8 mouse cellular contexts compared by ENCODE assay signal in the genomic region with DNA sequence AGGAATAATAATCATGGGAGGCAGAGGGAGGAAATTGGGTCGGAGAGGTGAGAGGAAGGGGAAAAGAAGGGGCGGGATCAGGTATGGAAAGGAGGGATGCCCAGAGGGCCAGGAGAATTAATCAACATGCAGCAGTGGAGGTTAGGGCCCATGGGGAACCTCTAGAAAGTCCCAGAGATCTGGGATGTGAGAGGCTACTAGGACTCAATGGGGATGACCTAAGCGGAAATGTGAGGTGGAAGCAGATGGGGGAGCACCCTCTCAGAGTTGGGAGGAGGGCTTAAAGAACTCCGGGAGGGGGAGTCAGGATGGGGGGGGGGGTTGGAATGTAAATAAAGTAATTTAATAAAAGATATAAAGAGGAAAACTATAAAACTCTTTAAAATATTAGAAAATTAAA. TPM values are rescaled to one million over a fixed set of nuclear protein-coding genes. Genes with fewer than 3 reads are reported as not detected.
A peak's percentile ranks its signal among the peaks of the same experiment; 100 is the strongest.
DNase-seq lines count a peak whose midpoint lies in the region; ATAC-seq and TF ChIP-seq lines count a peak whose summit lies in the region.
"Had no signal": no experiment of that assay in that cellular context is flagged by ENCODE, and none has a peak within 500 bp of the region (broad histone marks: within the 10 kb centered on the region; RNA-seq: fewer than 3 reads in every experiment).

No protein-coding gene starts in this region.

- no peak overlapping the region for H3K27ac ChIP-seq in layer of hippocampus, adult 2 months
- H3K27ac ChIP-seq in forebrain, embryonic 15.5 days (replicated peaks), result no peak overlapping the region
- no peak overlapping the region for H3K27ac ChIP-seq in midbrain, embryonic 15.5 days

- 75% methylated on average over 4 of the region's 4 CpGs for WGBS in forebrain, embryonic 15.5 days
- 84% methylated on average over 4 of the region's 4 CpGs for WGBS in midbrain, embryonic 15.5 days

- no peak for ATAC-seq in forebrain, embryonic 15.5 days (replicated peaks)
- ATAC-seq in midbrain, embryonic 15.5 days (replicated peaks), result no peak

- H3K4me3 ChIP-seq in layer of hippocampus, adult 2 months, result peak overlapping the region; percentile 95
- H3K4me3 ChIP-seq in forebrain, embryonic 15.5 days, result no peak overlapping the region
- no peak overlapping the region; the same call in 1 of the 2 replicates for H3K4me3 ChIP-seq in midbrain, embryonic 15.5 days

- TF ChIP-seq CTCF in layer of hippocampus, adult 2 months (conservative IDR thresholded peaks at IDR 0.05), result no peak

- H3K36me3 ChIP-seq in forebrain, embryonic 15.5 days, result peaks cover 9% of the 10 kb centered on the region
- peaks cover under 1% of the 10 kb centered on the region; the same call in 1 of the 2 replicates for H3K36me3 ChIP-seq in midbrain, embryonic 15.5 days (replicated peaks)

- no peak overlapping the region for H3K9ac ChIP-seq in forebrain, embryonic 15.5 days (replicated peaks)
- H3K9ac ChIP-seq in midbrain, embryonic 15.5 days, result no peak overlapping the region

- no peaks in the 10 kb centered on the region for H3K9me3 ChIP-seq in forebrain, embryonic 15.5 days
- no peaks in the 10 kb centered on the region for H3K9me3 ChIP-seq in midbrain, embryonic 15.5 days

- DNase-seq in layer of hippocampus, adult 2 months (ENCODE audit: low spot score in 2 of 2), result no peak
- DNase-seq in layer of hippocampus, adult 11-12 months (ENCODE audit: low spot score), result no peak
- DNase-seq in NIH3T3 (ENCODE audit: low read depth), result peak; percentile 6
- no peak for DNase-seq in yolk sac, embryonic 10.5 days (ENCODE audit: low spot score)
- DNase-seq in cerebellum, adult 8-10 months, result no peak
- DNase-seq: kidney, adult 18-20 months had no signal

- peak overlapping the region; percentile 77; the same call in 1 of the 2 replicates for H3K4me2 ChIP-seq in forebrain, embryonic 15.5 days (replicated peaks)
- H3K4me2 ChIP-seq in midbrain, embryonic 15.5 days, result 0 out of 2 replicates have a peak overlapping the region, but pooled peaks have one; percentile 74

- peaks cover 11% of the 10 kb centered on the region for H3K4me1 ChIP-seq in forebrain, embryonic 15.5 days
- peaks cover 8% of the 10 kb centered on the region; the same call in 1 of the 2 replicates for H3K4me1 ChIP-seq in midbrain, embryonic 15.5 days

- H3K27me3 ChIP-seq in forebrain, embryonic 15.5 days, result no peaks in the 10 kb centered on the region
- H3K27me3 ChIP-seq in midbrain, embryonic 15.5 days (replicated peaks), result no peaks in the 10 kb centered on the region

RNA-seq across cellular contexts. Expression of gene Xrn1, which starts 0.9 kb away (rescaled TPM):
- 10 to 100 TPM; 27.8 to 33.1 TPM for total RNA-seq in layer of hippocampus, adult 2 months (2021)
- 18.0 and 18.8 TPM in 2 replicates for polyA plus RNA-seq in forebrain, embryonic 15.5 days (2015; fragmentation: Nextera tagmentation; extraction: Ambion mirVana)
- polyA plus RNA-seq in midbrain, embryonic 15.5 days (2015; fragmentation: Nextera tagmentation; extraction: Ambion mirVana), result 16.4 and 20.2 TPM in 2 replicates
